Mouse (Mus musculus): ENCODE measurements around the gene Zfp281. TPM values are rescaled to one million over a fixed set of nuclear protein-coding genes. Genes with fewer than 3 reads are reported as not detected.

Zfp281 gene
- polyA plus RNA-seq (2015; fragmentation: Nextera tagmentation; extraction: Ambion mirVana): 6.8 and 7.4 TPM in 2 replicates

GRCm38 (mm10) chr1:136624146-136625018 lies at the start of gene Zfp281:
Gene Zfp281, plus strand, starts transcription at chr1:136624901.

Other genes with a start within 250 kb of the Zfp281 start
- gene Ddx59, start 209.6 kb upstream of the Zfp281 start, polyA plus RNA-seq (2015; fragmentation: Nextera tagmentation; extraction: Ambion mirVana): 7.4 and 7.9 TPM in 2 replicates
- 5.7 TPM in 2 replicates for gene Kif14, start 158.6 kb upstream of the Zfp281 start, polyA plus RNA-seq (2015; fragmentation: Nextera tagmentation; extraction: Ambion mirVana)

Data from spleen, postnatal 0 days (tissue).